In genomic region chr11:31531416-31531815, GRCm38 (mm10) we compare ENCODE assay signal across 26 mouse cellular contexts.
DNase-seq lines count a peak whose midpoint lies in the region; TF ChIP-seq lines count a peak whose summit lies in the region.
"Had no signal": no experiment of that assay in that cellular context is flagged by ENCODE, and none has a peak within 500 bp of the region (broad histone marks: within the 10 kb centered on the region; RNA-seq: fewer than 3 reads in every experiment).

No protein-coding gene starts in this region.

- no peak for TF ChIP-seq POLR2A in myocyte (IDR thresholded peaks at IDR 0.05; ENCODE audit: insufficient read length, low read depth)

- H3K4me3 ChIP-seq in myocyte: no peak overlapping the region
- H3K4me3 ChIP-seq: embryonic facial prominence, embryonic 12.5 days; embryonic facial prominence, embryonic 15.5 days; forebrain, embryonic 12.5 days; forebrain, embryonic 15.5 days; heart, embryonic 12.5 days; heart, embryonic 15.5 days had no signal

- no peaks in the 10 kb centered on the region for H3K36me3 ChIP-seq in myocyte (ENCODE audit: control insufficient read depth, insufficient read depth)
- H3K36me3 ChIP-seq: embryonic facial prominence, embryonic 12.5 days; embryonic facial prominence, embryonic 15.5 days; forebrain, embryonic 12.5 days; forebrain, embryonic 15.5 days; G1E; heart, embryonic 12.5 days; heart, embryonic 15.5 days had no signal

- no peaks in the 10 kb centered on the region for H3K79me2 ChIP-seq in myocyte (ENCODE audit: control insufficient read depth, insufficient read depth)

- DNase-seq in 3134 (ENCODE audit: extremely low read depth, insufficient read length, low spot score) (peak; percentile 37), 3T3-L1 (ENCODE audit: low read depth, low spot score) (peak; percentile 71), NIH3T3 (ENCODE audit: low read depth) (peak; percentile 75)
- no peak for DNase-seq in frontal cortex, postnatal 25 days (ENCODE audit: low spot score in 2 of 2)
- DNase-seq in urinary bladder, adult 2 months (ENCODE audit: low spot score): no peak
- DNase-seq: adrenal gland, postnatal 10 days; adrenal gland, postnatal 36 days; B cell, adult 2 months; cerebellum, adult 18-20 months; cerebellum, adult 9-10 months; cerebellum, postnatal 14 days; gastrocnemius, postnatal 14 days; heart, adult 18-20 months; heart, postnatal 10 days; heart, postnatal 36 days had no signal

- no peaks in the 10 kb centered on the region for H3K27me3 ChIP-seq in myocyte (ENCODE audit: control insufficient read depth, insufficient read depth, insufficient read length)
- H3K27me3 ChIP-seq: CH12.LX; embryonic facial prominence, embryonic 12.5 days; embryonic facial prominence, embryonic 15.5 days; forebrain, embryonic 12.5 days; forebrain, embryonic 15.5 days; heart, embryonic 12.5 days; heart, embryonic 15.5 days; Patski had no signal

- no peak overlapping the region for H3K4me2 ChIP-seq in myocyte (ENCODE audit: low read depth)
- H3K4me2 ChIP-seq: embryonic facial prominence, embryonic 12.5 days; embryonic facial prominence, embryonic 15.5 days; forebrain, embryonic 12.5 days; forebrain, embryonic 15.5 days; heart, embryonic 12.5 days; heart, embryonic 15.5 days; hindbrain, embryonic 14.5 days had no signal

- H3ac ChIP-seq in myocyte (ENCODE audit: control insufficient read depth, insufficient read length): no peak overlapping the region

TF ChIP-seq in myocyte, 11 proteins besides CTCF, POLR2A, EP300 and RAD21:
- peak in 1 of 3 experiments; percentile 48 for TF ChIP-seq MYOG (IDR thresholded peaks at IDR 0.05; ENCODE audit: control insufficient read depth in 1 of 3, insufficient read depth in 1 of 3, insufficient read length in 2 of 3, low read depth in 2 of 3)
- TF ChIP-seq POLR2AphosphoS2 (IDR thresholded peaks at IDR 0.05; ENCODE audit: insufficient read length, low read depth): no peak
- peak in 1 of 3 experiments; percentile 30 for TF ChIP-seq MYOD1 (IDR thresholded peaks at IDR 0.05; ENCODE audit: control insufficient read depth in 1 of 3, insufficient read length in 2 of 3, low read depth in 2 of 3)
- TF ChIP-seq TCF3 (IDR thresholded peaks at IDR 0.05; ENCODE audit: insufficient read length, low read depth): peak; percentile 16
- no peak for TF ChIP-seq USF1 (IDR thresholded peaks at IDR 0.05; ENCODE audit: low read depth)

Comparison
In these comparisons a context has a peak if more than half of its experiments do, and no peak if none do; other contexts are left out.
1. DNase-seq: peak in 3134 (single experiment), 3T3-L1 (single experiment) and NIH3T3 (single experiment); none in frontal cortex, postnatal 25 days (0 of 2) and urinary bladder, adult 2 months (single experiment).